Mouse (Mus musculus): ENCODE measurements around the gene Fn3krp.

Fn3krp gene

DNA sequence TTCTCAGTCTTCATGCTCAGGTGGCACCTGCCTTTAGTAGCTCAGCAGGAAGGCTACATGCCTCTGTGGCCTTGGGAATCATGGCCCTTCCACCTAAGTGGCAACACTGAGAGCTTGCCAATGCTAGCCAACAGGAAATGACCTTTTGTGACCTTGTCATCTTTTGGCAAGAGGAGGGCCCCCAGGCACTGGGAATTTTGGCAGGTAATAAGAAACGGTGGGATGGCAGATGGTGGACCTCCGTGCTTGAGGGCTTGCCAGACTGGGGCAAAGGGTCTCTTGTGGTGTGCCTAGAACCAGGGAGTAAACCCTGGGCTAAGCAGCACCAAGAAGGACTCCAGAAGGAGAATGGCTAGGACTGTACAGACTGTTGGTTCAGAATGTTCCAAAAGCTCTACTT lies 20.9 kb downstream of the Fn3krp start:
- DNase-seq (ENCODE audit: low read depth, low spot score): no peak

- no peak for DNase-seq (ENCODE audit: low read depth, low spot score)
Observed at GRCm38 (mm10) chr11:121451216-121451726, 30.1 kb downstream of the Fn3krp start.

GRCm38 (mm10) chr11:121451753-121452635 lies 30.8 kb downstream of the Fn3krp start, which contains the start of gene Tbcd:
Gene Tbcd (plus strand): TSS chr11:121451949.
- peak; percentile 89 for DNase-seq (ENCODE audit: low read depth, low spot score)

DNA sequence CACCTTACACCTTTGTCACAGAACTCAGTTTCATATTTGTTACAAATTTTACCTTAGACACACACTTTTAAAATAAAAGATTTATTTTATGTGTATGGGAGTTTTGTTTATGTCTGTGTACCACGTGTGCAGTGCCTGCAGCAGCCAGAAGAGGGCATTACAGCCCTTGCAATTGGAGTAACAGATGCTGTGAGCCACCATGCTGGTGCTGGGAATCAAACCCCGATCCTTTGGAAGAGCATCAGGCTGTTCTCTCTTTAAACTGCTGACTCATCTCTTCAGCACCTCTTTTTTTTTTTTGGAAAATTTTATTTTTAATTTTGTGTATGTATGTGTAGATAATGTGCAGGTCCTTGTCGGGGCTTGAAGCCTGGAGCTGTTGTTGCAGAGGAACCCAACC lies 36.7 kb downstream of the Fn3krp start:
- DNase-seq (ENCODE audit: low read depth, low spot score): no peak

DNA sequence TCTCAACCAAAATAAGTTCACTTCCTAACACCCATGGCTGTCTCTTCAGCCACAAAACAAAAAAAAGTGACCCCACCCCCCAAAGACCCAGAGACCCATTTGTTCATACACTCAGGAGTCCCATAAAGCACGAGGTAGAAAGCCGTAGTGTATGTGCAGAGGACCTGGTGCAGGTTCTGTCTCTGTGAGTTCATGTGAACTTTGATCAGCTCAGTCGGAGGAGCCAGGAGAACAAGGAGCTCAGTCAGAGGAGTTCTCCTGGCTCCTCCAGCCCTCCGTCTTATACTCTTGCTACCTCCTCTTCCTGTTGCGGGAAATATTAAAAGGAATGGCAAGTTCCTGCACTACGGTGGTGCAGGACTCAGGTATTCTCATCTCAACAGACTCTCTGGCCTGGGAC lies 46.2 kb downstream of the Fn3krp start:
- DNase-seq (ENCODE audit: low read depth, low spot score): no peak

GRCm38 (mm10) chr11:121474831-121475230 lies 53.6 kb downstream of the Fn3krp start:
- DNase-seq (ENCODE audit: low read depth, low spot score): no peak

DNA sequence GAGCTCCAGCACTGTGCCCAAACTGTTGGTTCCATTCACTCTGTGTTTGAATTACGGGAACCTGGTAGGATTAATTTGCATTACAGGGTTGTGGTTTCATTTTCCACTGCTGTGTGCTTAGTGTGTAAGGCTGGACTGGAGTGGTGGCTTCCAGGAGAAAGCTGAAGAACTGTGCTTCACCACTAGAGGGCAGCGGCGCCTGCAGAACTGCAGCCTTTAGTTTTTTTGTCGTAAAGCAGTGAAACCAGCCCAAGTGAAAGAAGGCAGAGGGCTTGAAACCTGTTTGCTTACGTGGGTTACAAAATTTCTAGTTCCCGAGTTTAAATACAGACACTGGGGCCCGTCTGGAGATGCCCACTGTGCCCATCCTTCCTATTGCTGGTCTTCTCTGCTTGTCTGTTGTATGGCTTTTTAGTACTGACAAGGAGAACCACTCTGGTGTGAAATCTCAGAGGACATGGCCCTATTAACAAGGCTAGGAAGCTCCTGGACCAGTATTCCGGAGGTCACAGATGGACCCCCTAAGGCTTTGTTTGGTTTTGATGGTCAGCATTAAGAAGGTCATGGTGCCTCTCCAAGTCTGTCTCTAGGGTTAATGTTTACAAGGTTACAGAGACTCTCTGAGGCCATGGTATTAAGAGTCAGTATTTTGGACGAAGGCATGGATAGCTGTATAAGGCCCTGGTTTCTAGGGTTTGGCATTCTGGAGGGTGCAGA lies 54.7 kb downstream of the Fn3krp start:
- DNase-seq (ENCODE audit: low read depth, low spot score): peak; percentile 47

DNA sequence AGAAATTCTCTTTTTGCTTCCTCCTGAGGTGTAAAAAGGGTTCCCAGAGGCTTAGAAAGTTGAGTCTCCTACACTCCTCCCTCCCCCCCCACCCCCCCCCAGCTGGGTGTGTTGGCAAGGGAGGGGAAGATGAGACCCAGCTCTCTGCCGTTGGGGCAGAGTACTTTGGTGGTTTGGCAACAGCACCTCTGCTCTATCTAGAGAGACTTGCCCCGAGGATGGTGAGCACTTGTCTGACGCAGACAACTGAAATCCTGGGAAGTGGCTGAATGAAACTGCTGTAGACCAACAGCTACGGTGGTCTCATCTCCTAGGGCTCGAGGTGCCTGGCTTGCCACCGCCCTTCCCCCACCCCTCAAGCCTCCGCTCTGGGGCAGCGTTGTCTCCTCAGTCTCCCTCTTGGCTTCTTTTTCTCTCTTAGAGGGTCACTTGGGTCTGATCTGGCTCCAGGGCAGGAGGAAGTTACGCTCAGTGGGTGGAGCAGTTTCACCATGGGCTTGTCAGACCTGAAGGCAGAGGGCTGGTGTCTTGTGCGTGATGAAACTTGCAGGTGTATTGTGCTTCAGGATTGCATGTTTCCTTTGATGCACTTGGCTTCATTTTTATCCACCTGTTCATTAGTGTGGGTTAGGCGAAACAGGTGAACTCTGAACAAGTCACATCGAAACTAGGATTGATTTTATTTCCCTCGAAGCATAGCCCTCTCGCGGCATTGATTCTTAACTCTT lies 58.4 kb downstream of the Fn3krp start:
- no peak for DNase-seq (ENCODE audit: low read depth, low spot score)
